In genomic region chr8:111142521-111142920, GRCm38 (mm10) we compare ENCODE assay signal across 27 mouse cellular contexts. TPM values are rescaled to one million over a fixed set of nuclear protein-coding genes. Genes with fewer than 3 reads are reported as not detected.
"Had no signal": no experiment of that assay in that cellular context is flagged by ENCODE, and none has a peak within 500 bp of the region (broad histone marks: within the 10 kb centered on the region; RNA-seq: fewer than 3 reads in every experiment).

No protein-coding gene starts in this region.

- H3K4me3 ChIP-seq: embryonic facial prominence, embryonic 10.5 days; embryonic facial prominence, embryonic 12.5 days; embryonic facial prominence, embryonic 13.5 days; embryonic facial prominence, embryonic 15.5 days; erythroblast, embryonic 14.5 days; forebrain, embryonic 10.5 days; forebrain, embryonic 12.5 days; forebrain, embryonic 13.5 days; forebrain, embryonic 15.5 days; gastrocnemius, adult 2 months; heart, adult 2 months had no signal

- H3K27me3 ChIP-seq: embryonic facial prominence, embryonic 12.5 days; embryonic facial prominence, embryonic 13.5 days; embryonic facial prominence, embryonic 15.5 days; forebrain, embryonic 12.5 days; forebrain, embryonic 13.5 days; forebrain, embryonic 15.5 days had no signal

- H3K27ac ChIP-seq: embryonic facial prominence, embryonic 10.5 days; embryonic facial prominence, embryonic 12.5 days; embryonic facial prominence, embryonic 13.5 days; embryonic facial prominence, embryonic 15.5 days; forebrain, embryonic 10.5 days; forebrain, embryonic 12.5 days; forebrain, embryonic 13.5 days; forebrain, embryonic 15.5 days; gastrocnemius, adult 2 months; heart, adult 2 months had no signal

- DNase-seq: cerebellum, adult 2 months; cerebellum, adult 8-10 months; cerebellum, adult 9-10 months; cerebellum, adult 9-11 months; cerebellum, postnatal 10 days; cerebellum, postnatal 14 days; cerebellum, postnatal 25 days; cerebellum, postnatal 36 days; embryo, embryonic 11 days; forebrain, postnatal 0 days; gastrocnemius, adult 2 months; gastrocnemius, postnatal 10 days; gastrocnemius, postnatal 14 days; gastrocnemius, postnatal 25 days; gastrocnemius, postnatal 36 days; heart, adult 11 months; heart, adult 18-20 months; heart, adult 2 months had no signal

RNA-seq across cellular contexts. Expression of gene Clec18a, which starts 50.3 kb away (rescaled TPM):
- polyA plus RNA-seq: embryonic facial prominence, embryonic 15.5 days; erythroblast, embryonic 14.5 days had no signal
